ENCODE assay signal across 23 mouse cellular contexts in genomic region chr6:50394432-50394831, GRCm38 (mm10).
DNase-seq lines count a peak whose midpoint lies in the region; ATAC-seq and TF ChIP-seq lines count a peak whose summit lies in the region.
"Had no signal": no experiment of that assay in that cellular context is flagged by ENCODE, and none has a peak within 500 bp of the region (broad histone marks: within the 10 kb centered on the region; RNA-seq: fewer than 3 reads in every experiment).

No protein-coding gene starts in this region.

- H3K4me1 ChIP-seq in heart, embryonic 14.5 days (ENCODE audit: control insufficient read depth in 2 of 2, insufficient read depth in 2 of 2, low read length in 2 of 2), result peaks cover 3 to 26% of the 10 kb centered on the region in 2 experiments; a peak in 3 of 4 replicates
- H3K4me1 ChIP-seq in heart, embryonic 10.5 days, result peaks cover 16% of the 10 kb centered on the region; the same call in 1 of the 2 replicates
- peaks cover 32% of the 10 kb centered on the region for H3K4me1 ChIP-seq in small intestine, adult 2 months (ENCODE audit: control insufficient read depth, insufficient read depth, insufficient read length, low read length)
- H3K4me1 ChIP-seq: liver, embryonic 13.5 days had no signal

- H3K4me2 ChIP-seq in heart, embryonic 14.5 days (ENCODE audit: low read length), result no peak overlapping the region
- H3K4me2 ChIP-seq: heart, embryonic 11.5 days; liver, embryonic 13.5 days; midbrain, embryonic 12.5 days had no signal

- peak overlapping the region; percentile 21; the same call in 1 of the 2 replicates for H3K9ac ChIP-seq in heart, embryonic 14.5 days (ENCODE audit: low read length)
- H3K9ac ChIP-seq: forebrain, postnatal 0 days; liver, embryonic 13.5 days; midbrain, embryonic 12.5 days had no signal

- no peaks in the 10 kb centered on the region for H3K36me3 ChIP-seq in heart, embryonic 14.5 days (ENCODE audit: control insufficient read depth, insufficient read depth, low read length)
- H3K36me3 ChIP-seq in heart, embryonic 10.5 days, result no peaks in the 10 kb centered on the region
- no peaks in the 10 kb centered on the region; the same call in 1 of the 2 replicates for H3K36me3 ChIP-seq in small intestine, adult 2 months (ENCODE audit: control insufficient read depth, insufficient read depth, low read length)
- H3K36me3 ChIP-seq: hindbrain, embryonic 10.5 days; liver, embryonic 13.5 days; midbrain, embryonic 12.5 days had no signal

- no peaks in the 10 kb centered on the region for H3K9me3 ChIP-seq in heart, embryonic 14.5 days (ENCODE audit: control insufficient read depth, low read length)
- no peaks in the 10 kb centered on the region for H3K9me3 ChIP-seq in heart, embryonic 10.5 days
- H3K9me3 ChIP-seq: hindbrain, embryonic 10.5 days; liver, embryonic 13.5 days; midbrain, embryonic 12.5 days had no signal

- 0 out of 4 replicates have a peak overlapping the region, but pooled peaks of 1 of the 2 experiments have one; percentile 14 for H3K27ac ChIP-seq in heart, embryonic 14.5 days (replicated peaks in 1 of 2; ENCODE audit: control insufficient read depth in 1 of 2, insufficient read depth in 1 of 2, low read depth in 2 of 2, low read length in 2 of 2)
- H3K27ac ChIP-seq in heart, embryonic 10.5 days, result no peak overlapping the region
- peak overlapping the region; percentile 37; the same call in 1 of the 2 replicates for H3K27ac ChIP-seq in small intestine, adult 2 months (ENCODE audit: insufficient read depth, low read depth, low read length)
- H3K27ac ChIP-seq: hindbrain, embryonic 10.5 days; hindbrain, postnatal 0 days; left cerebral cortex, adult 2 months; liver, embryonic 13.5 days; midbrain, embryonic 12.5 days had no signal

- ATAC-seq in heart, embryonic 14.5 days (ENCODE audit: insufficient number of reproducible peaks, insufficient read depth, low FRiP score, low read depth), result no peak
- ATAC-seq: forebrain, postnatal 0 days; hindbrain, postnatal 0 days; intestine, embryonic 16.5 days had no signal

- no peak overlapping the region for H3K4me3 ChIP-seq in heart, embryonic 14.5 days (ENCODE audit: control insufficient read depth in 1 of 2, insufficient read depth in 1 of 2, low read depth in 1 of 2, low read length in 2 of 2)
- H3K4me3 ChIP-seq in heart, embryonic 10.5 days, result no peak overlapping the region
- no peak overlapping the region for H3K4me3 ChIP-seq in small intestine, adult 2 months (ENCODE audit: low read depth, low read length)
- H3K4me3 ChIP-seq: hindbrain, embryonic 10.5 days; left cerebral cortex, adult 2 months; liver, embryonic 13.5 days; midbrain, embryonic 12.5 days had no signal

- DNase-seq in heart, embryonic 10.5 days (ENCODE audit: low spot score), result no peak
- DNase-seq in NIH3T3 (ENCODE audit: low read depth), result peak; percentile 44
- peak; percentile 36 to 40 for DNase-seq in cerebellum, postnatal 25 days
- DNase-seq in kidney, adult 9 months, result no peak
- DNase-seq in spleen, adult 12 weeks (ENCODE audit: low spot score), result no peak
- DNase-seq: adrenal gland, adult 2 months; forebrain, postnatal 0 days; heart, postnatal 10 days; liver, embryonic 13.5 days; lung, adult 2 months; lung, postnatal 14 days; right cerebral cortex, adult 18-20 months; right cerebral cortex, postnatal 4 days; thymus, adult 18-20 months; thymus, postnatal 4 days had no signal

- TF ChIP-seq CTCF in small intestine, adult 2 months (IDR thresholded peaks at IDR 0.05; ENCODE audit: extremely low read depth, insufficient read length, insufficient replicate concordance, low read depth, low read length), result no peak

- TF ChIP-seq POLR2A in small intestine, adult 2 months (IDR thresholded peaks at IDR 0.05; ENCODE audit: low read depth, low read length), result no peak

- H3K27me3 ChIP-seq in heart, embryonic 14.5 days (ENCODE audit: control insufficient read depth, insufficient read depth, low read length), result no peaks in the 10 kb centered on the region
- no peaks in the 10 kb centered on the region for H3K27me3 ChIP-seq in heart, embryonic 10.5 days (ENCODE audit: insufficient read depth, poor library complexity, severe bottlenecking)
- no peaks in the 10 kb centered on the region for H3K27me3 ChIP-seq in small intestine, adult 2 months (ENCODE audit: control insufficient read depth, insufficient read depth, low read length)
- H3K27me3 ChIP-seq: liver, embryonic 13.5 days; midbrain, embryonic 12.5 days had no signal

- 70% methylated on average over 3 of the region's 3 CpGs for WGBS in heart, embryonic 14.5 days
- 78% methylated on average over 3 of the region's 3 CpGs for WGBS in heart, embryonic 10.5 days
- 90% methylated on average over 3 of the region's 3 CpGs for WGBS in small intestine, adult 2 months

Comparison
In these comparisons a context has a peak if more than half of its experiments do, and no peak if none do; other contexts are left out.
1. DNase-seq: peak in NIH3T3 (single experiment) and cerebellum, postnatal 25 days (2 of 2); none in heart, embryonic 10.5 days (single experiment), kidney, adult 9 months (single experiment) and spleen, adult 12 weeks (single experiment).